Comparison of ENCODE assay signal across 22 mouse cellular contexts in genomic region chr16:81303806-81304205, GRCm38 (mm10).
"Had no signal": no experiment of that assay in that cellular context is flagged by ENCODE, and none has a peak within 500 bp of the region (broad histone marks: within the 10 kb centered on the region; RNA-seq: fewer than 3 reads in every experiment).

No protein-coding gene starts in this region.

- ATAC-seq: hindbrain, embryonic 16.5 days; hindbrain, postnatal 0 days; inflammation-experienced regulatory T-cells, adult 6 months; intestine, embryonic 15.5 days; intestine, embryonic 16.5 days; intestine, postnatal 0 days had no signal

- DNase-seq: heart, postnatal 10 days; heart, postnatal 14 days; heart, postnatal 36 days; heart, postnatal 4 days; kidney, adult 11 months; kidney, adult 18-20 months; kidney, adult 2 months; kidney, adult 8-10 months; kidney, adult 9 months; kidney, postnatal 10 days; kidney, postnatal 14 days; kidney, postnatal 25 days; kidney, postnatal 36 days; kidney, postnatal 4 days; layer of hippocampus, adult 9-11 months; layer of hippocampus, postnatal 36 days had no signal
